In genomic region chr10:96628100-96628912, GRCm38 (mm10) we compare ENCODE assay signal across 10 mouse cellular contexts. TPM values are rescaled to one million over a fixed set of nuclear protein-coding genes. Genes with fewer than 3 reads are reported as not detected.
DNase-seq lines count a peak whose midpoint lies in the region; ATAC-seq and TF ChIP-seq lines count a peak whose summit lies in the region.
"Had no signal": no experiment of that assay in that cellular context is flagged by ENCODE, and none has a peak within 500 bp of the region (broad histone marks: within the 10 kb centered on the region; RNA-seq: fewer than 3 reads in every experiment).

No protein-coding gene starts in this region.

- no peak overlapping the region for H3K27ac ChIP-seq in forebrain, embryonic 14.5 days (ENCODE audit: low read depth, low read length)
- H3K27ac ChIP-seq in forebrain, embryonic 10.5 days, result no peak overlapping the region
- H3K27ac ChIP-seq in brown adipose tissue, adult 24 weeks (replicated peaks; ENCODE audit: low read depth, low read length), result peak overlapping the region; percentile 52; the same call in 1 of the 2 replicates
- H3K27ac ChIP-seq in intestine, postnatal 0 days (ENCODE audit: low read depth, low read length), result no peak overlapping the region
- H3K27ac ChIP-seq: embryonic facial prominence, embryonic 15.5 days had no signal

- 0 out of 2 replicates have a peak, but pooled peaks have one; percentile 16 for ATAC-seq in forebrain, embryonic 14.5 days
- ATAC-seq in intestine, postnatal 0 days, result peak; percentile 40; the same call in 1 of the 2 replicates

- no peak for DNase-seq in forebrain, embryonic 14.5 days (ENCODE audit: low spot score)
- no peak for DNase-seq in forebrain, embryonic 10.5 days (ENCODE audit: extremely low spot score, low spot score)
- peak; percentile 49 for DNase-seq in CD4-positive helper T cell, adult 2 months (ENCODE audit: low read depth, low spot score)
- DNase-seq in right cerebral cortex, postnatal 25 days, result no peak
- no peak for DNase-seq in layer of hippocampus, adult 9-10 months (ENCODE audit: low spot score)
- no peak for DNase-seq in layer of hippocampus, postnatal 25 days (ENCODE audit: extremely low spot score in 1 of 2, low spot score in 1 of 2)

- peaks cover 19% of the 10 kb centered on the region; the same call in 1 of the 2 replicates for H3K36me3 ChIP-seq in forebrain, embryonic 14.5 days (ENCODE audit: control insufficient read depth, insufficient read depth, low read length)
- H3K36me3 ChIP-seq in forebrain, embryonic 10.5 days (replicated peaks), result peaks cover 69% of the 10 kb centered on the region
- H3K36me3 ChIP-seq in intestine, postnatal 0 days (ENCODE audit: control insufficient read depth, insufficient read depth), result peaks cover 9% of the 10 kb centered on the region; the same call in 1 of the 2 replicates

- no peak overlapping the region for H3K4me3 ChIP-seq in forebrain, embryonic 14.5 days (ENCODE audit: low read depth, low read length)
- H3K4me3 ChIP-seq in forebrain, embryonic 10.5 days, result no peak overlapping the region
- H3K4me3 ChIP-seq in brown adipose tissue, adult 24 weeks (ENCODE audit: insufficient read depth, low read depth, low read length), result no peak overlapping the region
- H3K4me3 ChIP-seq in intestine, postnatal 0 days (ENCODE audit: low read depth, low read length), result no peak overlapping the region
- H3K4me3 ChIP-seq: embryonic facial prominence, embryonic 15.5 days had no signal

- no peak overlapping the region for H3K4me2 ChIP-seq in forebrain, embryonic 14.5 days (ENCODE audit: low read length)
- H3K4me2 ChIP-seq in intestine, postnatal 0 days (replicated peaks; ENCODE audit: low read depth), result no peak overlapping the region
- H3K4me2 ChIP-seq: embryonic facial prominence, embryonic 15.5 days had no signal

- H3K4me1 ChIP-seq in forebrain, embryonic 14.5 days (ENCODE audit: control insufficient read depth, insufficient read depth, low read length), result peaks cover 14% of the 10 kb centered on the region
- H3K4me1 ChIP-seq in forebrain, embryonic 10.5 days, result peaks cover 11% of the 10 kb centered on the region; the same call in 1 of the 2 replicates
- H3K4me1 ChIP-seq in brown adipose tissue, adult 24 weeks (ENCODE audit: control insufficient read depth, insufficient read depth, insufficient read length, low read length), result peaks cover 35% of the 10 kb centered on the region
- peaks cover 9% of the 10 kb centered on the region; the same call in 1 of the 2 replicates for H3K4me1 ChIP-seq in intestine, postnatal 0 days (replicated peaks; ENCODE audit: control insufficient read depth, insufficient read depth, low read length)

- H3K27me3 ChIP-seq in forebrain, embryonic 14.5 days (replicated peaks; ENCODE audit: control insufficient read depth, insufficient read depth, low read length), result no peaks in the 10 kb centered on the region
- H3K27me3 ChIP-seq in forebrain, embryonic 10.5 days (ENCODE audit: poor library complexity, severe bottlenecking), result no peaks in the 10 kb centered on the region
- no peaks in the 10 kb centered on the region for H3K27me3 ChIP-seq in intestine, postnatal 0 days (replicated peaks; ENCODE audit: control insufficient read depth, insufficient read depth, low read length)
- H3K27me3 ChIP-seq: CH12.LX; embryonic facial prominence, embryonic 15.5 days had no signal

- no peak overlapping the region for H3K9ac ChIP-seq in forebrain, embryonic 14.5 days (ENCODE audit: low read length)
- H3K9ac ChIP-seq in intestine, postnatal 0 days (ENCODE audit: low read depth, low read length), result no peak overlapping the region
- H3K9ac ChIP-seq: embryonic facial prominence, embryonic 15.5 days had no signal

- no peak for TF ChIP-seq CTCF in intestine, postnatal 0 days (IDR thresholded peaks at IDR 0.05; ENCODE audit: low read depth)

- no peaks in the 10 kb centered on the region for H3K9me3 ChIP-seq in forebrain, embryonic 14.5 days (replicated peaks; ENCODE audit: control insufficient read depth, low read length)
- no peaks in the 10 kb centered on the region for H3K9me3 ChIP-seq in forebrain, embryonic 10.5 days
- H3K9me3 ChIP-seq in intestine, postnatal 0 days (ENCODE audit: control insufficient read depth), result no peaks in the 10 kb centered on the region
- H3K9me3 ChIP-seq: embryonic facial prominence, embryonic 15.5 days had no signal

- 84% methylated on average over 16 of the region's 16 CpGs for WGBS in forebrain, embryonic 14.5 days
- 94% methylated on average over 16 of the region's 16 CpGs for WGBS in forebrain, embryonic 10.5 days
- 70% methylated on average over 16 of the region's 16 CpGs for WGBS in intestine, postnatal 0 days

RNA-seq across cellular contexts. Expression of gene Btg1, which starts 11.5 kb away (rescaled TPM):
- 63.6 and 73.8 TPM in 2 replicates for polyA plus RNA-seq in forebrain, embryonic 14.5 days (2014; fragmentation: Nextera tagmentation; extraction: Ambion mirVana)
- polyA plus RNA-seq in forebrain, embryonic 10.5 days (2016; fragmentation: Nextera tagmentation; extraction: Ambion mirVana), result 20.7 and 24.1 TPM in 2 replicates
- polyA plus RNA-seq in brown adipose tissue, adult 24 weeks (2012; ENCODE audit: insufficient read depth, insufficient read length, missing spikeins), result 38.8 and 52.9 TPM in 2 replicates
- polyA plus RNA-seq in intestine, postnatal 0 days (2015; fragmentation: Nextera tagmentation; extraction: Ambion mirVana), result 29.5 and 30.1 TPM in 2 replicates
- 10 to 100 TPM; 40.7 to 49.1 TPM for total RNA-seq in layer of hippocampus, postnatal 25 days (2021)
